Mouse (Mus musculus): ENCODE measurements around the gene Pxmp4.

Gene Pxmp4

DNA sequence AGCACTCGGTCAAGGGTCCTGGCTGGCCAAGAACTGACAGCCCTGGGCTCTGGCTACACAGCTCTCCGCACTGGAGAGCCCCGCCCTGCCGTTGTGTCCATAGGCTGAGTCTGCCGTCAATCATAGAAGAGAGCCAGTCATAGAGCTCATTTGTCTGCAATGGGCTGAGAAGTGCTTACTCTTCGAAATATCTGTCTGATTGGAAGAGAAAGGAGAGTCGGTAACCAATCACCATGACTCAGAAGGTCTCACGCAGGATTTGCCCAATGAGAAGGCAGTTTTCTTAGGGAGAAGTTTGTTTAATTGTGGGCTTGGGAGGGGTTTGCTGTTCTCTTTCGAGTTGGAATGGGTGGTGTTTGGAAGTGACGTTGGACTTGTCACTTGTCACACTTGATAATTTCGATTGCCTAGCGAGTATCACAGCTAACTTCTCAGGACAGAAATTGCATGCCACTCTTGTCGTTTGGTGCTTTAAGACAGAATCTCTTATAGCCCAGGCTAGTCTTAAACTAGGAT lies at the start of gene Pxmp4:
TSS of gene Pxmp4 (minus strand) at position 71 of the 516 bp plus-strand sequence.
- DNase-seq (ENCODE audit: low spot score) = peak; percentile 98

DNA sequence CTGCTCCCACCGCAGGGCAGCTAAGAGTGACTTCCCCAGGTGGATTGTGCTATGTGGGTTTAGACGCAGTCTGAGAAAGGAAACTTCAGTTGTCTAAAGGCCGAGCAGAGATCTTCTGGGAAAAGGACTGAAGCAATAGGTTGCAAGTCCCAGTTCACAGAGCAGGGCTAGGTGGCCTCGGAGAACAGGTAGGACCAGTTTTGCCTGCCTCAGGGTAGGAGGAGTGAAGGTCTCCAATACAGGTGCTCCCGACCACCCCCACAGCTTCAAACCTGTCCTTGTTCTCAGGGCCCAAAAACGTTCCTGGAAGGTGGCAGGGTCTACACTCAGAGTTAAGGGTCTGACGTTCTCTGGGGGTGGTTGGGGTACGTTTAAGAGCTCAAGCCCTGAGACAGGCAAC lies 47.9 kb upstream of the Pxmp4 start, which contains the start of gene Chmp4b:
TSS of gene Chmp4b (plus strand) at position 343 of the 400 bp plus-strand sequence.
- no peak for DNase-seq (ENCODE audit: low spot score)

DNA sequence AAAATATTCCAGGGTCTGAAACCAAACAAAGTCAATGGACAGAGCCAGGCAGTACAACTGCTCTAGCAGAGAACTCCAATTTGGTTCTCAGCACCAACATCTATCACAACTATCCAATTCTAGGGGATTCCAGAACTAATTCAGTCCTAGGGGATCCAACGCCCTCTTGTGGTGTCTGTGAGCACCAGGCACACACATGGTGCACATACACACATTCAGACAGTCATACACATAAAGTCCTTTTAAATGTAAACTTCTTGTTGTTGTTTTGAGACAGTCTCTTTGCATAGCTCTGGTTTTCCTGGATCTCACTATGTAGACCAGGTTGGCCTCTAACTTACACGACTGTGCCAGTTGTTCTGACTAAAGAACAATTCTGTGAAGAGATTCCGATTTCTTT lies 46.9 kb upstream of the Pxmp4 start:
- no peak for DNase-seq (ENCODE audit: low spot score)

DNA sequence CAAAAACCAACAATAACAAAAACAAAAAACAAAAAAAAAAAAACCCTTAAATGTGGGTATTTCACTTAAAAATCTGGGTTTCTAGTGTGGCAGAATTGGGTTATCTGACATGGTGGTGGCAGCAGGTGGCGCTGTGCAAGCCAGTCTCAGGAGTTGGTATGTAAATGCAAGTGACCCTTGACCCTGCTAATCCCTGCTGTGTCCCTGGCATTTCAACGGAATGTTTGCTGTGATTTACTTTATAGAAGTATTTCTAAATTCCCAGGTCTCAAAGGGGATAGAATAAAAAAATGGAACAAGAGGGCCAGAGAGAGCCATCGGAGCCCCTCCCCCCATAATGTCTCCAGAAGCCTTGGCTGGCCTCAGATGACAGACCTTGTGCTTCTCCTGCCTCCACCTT lies 44.6 kb upstream of the Pxmp4 start:
- DNase-seq (ENCODE audit: low spot score) = no peak

DNA sequence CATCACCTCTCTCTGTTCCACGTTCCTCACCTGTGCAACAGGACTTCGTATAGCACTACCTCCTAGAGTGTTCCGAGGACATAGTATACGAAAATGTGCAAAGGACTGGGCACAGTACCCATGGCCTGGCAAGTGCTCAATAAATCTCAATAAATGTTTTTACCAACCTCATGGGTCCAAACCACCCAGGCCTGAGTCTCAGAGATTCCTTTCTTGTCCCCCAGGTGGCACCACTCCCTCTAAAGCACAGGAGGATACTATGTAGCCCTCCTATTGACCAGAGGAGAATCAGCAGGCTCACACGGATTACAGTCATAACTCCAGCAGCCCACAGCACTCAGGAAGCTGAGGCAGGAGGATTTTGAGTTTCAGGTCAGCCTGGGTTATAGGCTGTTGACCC lies 43.1 kb upstream of the Pxmp4 start:
- peak; percentile 59 for DNase-seq (ENCODE audit: low spot score)

DNA sequence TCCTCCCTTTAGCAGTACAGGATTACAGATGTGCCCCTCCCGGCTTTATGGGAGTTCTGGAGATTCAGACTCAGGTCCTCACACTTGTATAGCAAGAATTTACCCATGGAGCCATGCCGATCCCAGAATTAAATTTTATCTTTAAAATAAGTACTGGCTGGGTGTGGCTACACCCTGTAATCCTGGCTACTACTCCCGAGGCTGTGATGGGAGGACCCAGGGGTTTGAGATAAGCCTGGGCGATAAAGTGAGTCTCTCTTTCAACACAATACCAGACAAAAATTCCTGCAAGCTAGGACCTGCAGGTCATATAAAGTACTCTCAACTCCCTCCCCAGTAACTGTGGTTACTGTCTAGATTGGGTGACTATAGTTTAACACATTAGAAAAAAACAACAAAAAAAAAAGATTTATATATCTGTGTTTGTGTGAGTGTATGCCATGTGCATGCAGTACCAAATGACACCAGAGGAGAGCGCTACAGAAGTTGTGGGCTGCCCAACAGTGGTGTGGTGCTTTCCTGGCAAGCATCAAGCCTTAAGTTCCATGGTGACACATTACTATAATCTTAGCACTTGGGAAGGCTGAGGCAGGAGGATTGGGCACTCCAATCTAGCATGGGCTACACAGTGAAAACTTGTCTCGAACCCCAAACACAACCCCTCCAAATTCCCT lies 39.3 kb upstream of the Pxmp4 start:
- no peak for DNase-seq (ENCODE audit: low spot score)

DNA sequence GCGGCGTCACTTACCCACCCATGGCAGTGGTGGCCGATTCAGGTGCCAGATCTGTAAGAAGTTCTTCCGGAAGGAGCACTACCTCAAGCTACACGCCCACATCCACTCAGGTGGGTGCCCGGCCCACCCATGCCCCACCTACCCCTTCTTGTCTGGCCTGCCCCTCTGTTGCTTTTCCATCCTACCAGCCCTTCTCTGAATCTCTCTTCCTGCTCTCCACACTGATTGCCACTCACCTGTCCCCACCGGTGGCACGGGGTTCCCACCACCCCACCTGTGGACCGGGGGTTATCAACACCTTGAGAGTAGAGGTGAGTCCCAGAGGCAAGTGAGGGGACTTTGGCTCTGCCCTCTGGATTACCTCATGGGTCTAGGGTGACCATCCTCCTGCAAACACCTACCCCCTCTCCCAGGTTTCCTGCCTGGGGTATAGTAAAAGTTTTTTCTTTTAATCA lies 38.5 kb upstream of the Pxmp4 start:
- DNase-seq (ENCODE audit: low spot score) = no peak

DNA sequence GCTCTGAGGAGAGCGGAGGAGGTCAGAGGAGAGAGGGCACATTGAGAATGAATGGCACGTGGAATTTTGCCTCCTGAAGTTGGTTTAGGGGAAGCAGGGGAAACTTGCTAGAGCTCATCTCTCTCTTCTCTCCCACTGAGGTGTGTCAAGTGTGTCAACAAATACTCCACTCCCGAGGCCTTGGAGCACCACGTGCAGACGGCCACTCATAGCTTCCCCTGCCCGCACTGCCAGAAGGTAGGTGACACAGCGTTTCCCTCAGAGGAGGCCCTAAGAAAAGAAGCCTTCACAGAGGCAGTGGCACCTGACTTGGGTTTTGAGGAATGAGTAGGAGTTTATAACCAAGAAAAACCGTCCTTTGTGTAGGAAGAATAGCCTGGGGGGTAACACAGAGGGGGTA lies 37.7 kb upstream of the Pxmp4 start:
- no peak for DNase-seq (ENCODE audit: low spot score)

DNA sequence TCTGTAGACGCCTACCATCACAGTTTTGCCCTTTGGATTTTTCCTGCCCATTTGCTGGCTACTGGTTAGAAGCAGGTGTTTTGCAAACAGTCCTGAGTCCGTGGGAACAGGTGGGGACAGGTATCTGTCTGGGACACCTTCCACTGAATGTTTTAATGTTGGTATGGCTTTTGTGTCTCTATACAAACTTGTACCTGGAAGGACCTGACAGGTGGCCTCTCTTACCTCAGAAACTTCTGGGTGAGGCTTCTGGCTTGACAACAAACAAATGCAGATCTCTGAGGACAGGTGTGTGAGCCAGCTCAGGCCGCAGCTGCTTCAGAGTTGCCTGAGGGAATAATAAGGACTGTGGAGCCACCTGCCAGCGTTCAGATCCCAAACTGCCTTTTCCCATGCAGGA lies 35.6 kb upstream of the Pxmp4 start:
- no peak for DNase-seq (ENCODE audit: low spot score)

DNA sequence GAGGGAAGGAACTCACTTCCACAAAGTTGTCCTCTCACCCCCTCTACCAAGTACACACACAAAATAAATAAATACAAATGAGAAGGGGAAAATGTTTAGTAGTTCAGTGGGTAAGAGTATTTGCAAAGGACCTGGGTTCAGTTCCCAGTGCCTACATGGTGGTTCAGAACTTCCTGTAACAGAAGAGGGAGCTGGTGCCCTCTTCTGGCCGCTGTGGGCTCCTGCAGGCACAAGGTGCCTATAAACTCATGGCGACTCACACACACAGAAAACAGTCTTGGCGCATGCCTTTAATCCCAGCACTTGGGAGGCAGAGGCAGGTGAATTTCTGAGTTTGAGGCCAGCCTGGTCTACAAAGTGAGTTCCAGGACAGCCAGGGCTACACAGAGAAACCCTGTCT lies 35.0 kb upstream of the Pxmp4 start:
- DNase-seq (ENCODE audit: low spot score) = no peak

DNA sequence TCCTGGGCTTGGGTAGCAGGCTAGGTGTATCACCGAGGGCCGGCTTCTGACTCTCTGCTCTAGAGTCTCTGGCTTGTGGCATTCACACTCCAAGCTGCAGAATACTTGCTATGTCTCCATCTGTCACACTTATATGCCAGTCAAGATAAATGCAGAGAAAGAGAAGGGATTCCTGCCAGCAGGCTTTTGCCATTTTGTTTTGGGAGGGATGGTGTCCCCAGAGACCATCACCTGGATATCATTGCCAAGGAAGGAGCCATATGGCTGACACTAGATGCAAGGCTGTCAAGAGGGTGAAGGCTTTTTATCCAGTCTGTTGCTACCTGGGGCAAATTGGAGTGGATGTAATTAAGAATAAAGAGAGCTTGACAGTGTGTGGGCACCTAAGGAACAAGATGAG lies 32.3 kb upstream of the Pxmp4 start:
- no peak for DNase-seq (ENCODE audit: low spot score)

DNA sequence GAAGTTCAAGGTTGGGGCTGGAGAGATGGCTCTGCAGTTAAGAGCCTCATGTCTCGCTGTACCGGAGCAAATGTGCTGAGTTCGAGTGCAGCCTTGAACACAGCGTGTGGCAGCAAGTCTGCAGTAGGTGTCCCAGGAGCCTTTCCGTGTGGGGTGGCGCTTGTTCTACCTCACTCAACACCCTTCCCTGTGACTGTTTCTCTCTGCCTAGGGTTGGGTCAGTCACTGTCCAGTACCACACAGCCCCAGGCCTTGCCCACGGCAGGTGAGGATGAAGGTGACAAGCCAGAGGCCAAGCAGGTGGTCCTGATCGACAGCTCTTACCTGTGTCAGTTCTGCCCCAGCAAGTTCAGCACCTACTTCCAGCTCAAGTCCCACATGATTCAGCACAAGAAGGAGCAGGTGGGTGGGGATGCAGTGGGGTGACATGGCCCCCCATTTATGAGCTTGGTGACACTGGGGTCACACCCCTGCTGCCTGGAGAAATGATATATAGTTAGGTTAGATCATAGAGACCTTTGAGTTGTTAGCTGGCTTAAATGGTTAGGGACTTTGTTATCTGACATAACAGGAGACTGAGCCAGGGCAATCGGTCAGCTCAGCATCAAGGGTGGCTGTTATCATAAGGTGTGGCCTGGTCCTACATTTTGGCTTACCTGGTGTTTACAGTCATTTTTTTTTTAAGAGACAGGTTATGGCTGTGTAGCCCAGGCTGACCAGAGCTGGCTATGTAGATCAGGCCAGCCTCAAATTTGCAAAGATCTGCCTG lies 30.6 kb upstream of the Pxmp4 start:
- DNase-seq (ENCODE audit: low spot score) = no peak

DNA sequence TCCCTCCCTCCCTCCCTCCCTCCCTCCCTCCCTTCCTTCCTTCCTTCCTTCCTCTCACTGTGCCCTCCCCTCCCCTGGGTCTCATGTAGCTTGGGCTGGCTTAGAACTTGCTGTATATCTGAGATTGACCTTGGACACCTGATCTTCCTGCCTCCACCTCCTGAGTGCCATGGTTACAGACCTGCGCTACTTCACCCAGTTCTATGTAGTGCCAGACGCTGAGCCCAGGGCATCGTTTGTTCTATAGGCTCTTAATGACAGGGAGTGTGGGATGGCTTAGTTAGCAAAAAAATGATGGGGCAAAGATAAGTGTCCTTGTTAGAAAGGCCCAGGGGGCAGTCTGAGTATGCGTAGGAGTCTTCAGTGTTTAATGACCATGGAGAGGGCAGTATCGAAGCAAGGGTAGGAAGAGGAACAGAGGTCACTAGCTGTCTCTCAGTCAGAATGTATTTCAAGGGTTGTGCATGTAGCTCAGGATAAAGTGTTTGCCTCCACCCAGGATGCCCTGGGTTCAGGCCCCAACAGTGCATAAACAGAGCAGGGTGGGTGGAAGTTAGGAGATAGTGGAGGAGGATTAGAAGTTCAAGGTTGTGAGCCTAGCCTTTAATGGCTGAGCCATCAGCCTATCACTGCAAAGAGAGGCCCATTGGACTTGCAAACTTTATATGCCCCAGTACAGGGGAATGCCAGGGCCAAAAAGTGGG lies 29.7 kb upstream of the Pxmp4 start:
- DNase-seq (ENCODE audit: low spot score) = no peak

DNA sequence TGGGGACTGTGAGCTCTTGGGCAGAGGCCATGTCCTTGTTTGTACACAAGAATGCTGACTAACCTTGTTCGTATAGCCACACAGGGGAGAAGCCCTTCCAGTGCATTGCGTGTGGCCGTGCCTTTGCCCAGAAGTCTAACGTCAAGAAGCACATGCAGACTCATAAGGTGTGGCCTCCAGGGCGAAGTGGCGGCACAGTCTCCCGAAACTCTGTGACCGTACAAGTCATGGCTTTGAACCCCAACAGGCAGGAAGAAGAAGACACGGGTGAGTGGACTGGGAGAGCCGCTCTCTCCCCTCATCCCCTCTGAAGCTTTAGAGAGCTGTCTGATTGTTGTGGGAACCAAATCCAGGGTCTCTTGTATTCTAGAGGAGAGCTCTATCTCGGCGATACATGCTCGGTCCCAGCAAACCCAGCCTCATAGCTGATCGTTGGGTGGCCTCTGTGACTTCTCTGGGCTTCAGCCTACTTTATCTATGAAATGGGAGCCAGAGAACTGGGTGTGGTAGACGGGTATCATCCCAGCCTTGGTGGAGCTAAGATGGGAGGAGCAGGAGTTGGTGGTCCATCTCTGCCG lies 28.8 kb upstream of the Pxmp4 start:
- no peak for DNase-seq (ENCODE audit: low spot score)

DNA sequence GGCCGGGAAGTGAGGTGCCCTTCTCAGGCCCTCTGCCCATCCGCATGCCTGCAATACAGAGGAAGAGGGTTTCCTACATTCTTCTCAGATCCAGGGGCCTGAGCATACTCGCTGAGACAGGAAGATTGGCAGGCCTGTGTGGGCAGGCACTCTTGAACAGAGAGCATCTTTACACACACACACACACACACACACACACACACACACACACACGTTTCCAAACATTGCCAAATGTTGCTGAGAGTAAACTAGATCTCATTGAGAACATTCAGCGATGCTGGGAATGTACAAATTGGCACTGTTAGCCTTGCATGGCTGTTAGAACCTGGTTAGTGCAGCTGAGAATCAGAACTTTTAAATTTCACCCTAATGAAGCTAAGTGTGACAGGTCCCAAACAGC lies 27.0 kb upstream of the Pxmp4 start:
- DNase-seq (ENCODE audit: low spot score) = no peak

DNA sequence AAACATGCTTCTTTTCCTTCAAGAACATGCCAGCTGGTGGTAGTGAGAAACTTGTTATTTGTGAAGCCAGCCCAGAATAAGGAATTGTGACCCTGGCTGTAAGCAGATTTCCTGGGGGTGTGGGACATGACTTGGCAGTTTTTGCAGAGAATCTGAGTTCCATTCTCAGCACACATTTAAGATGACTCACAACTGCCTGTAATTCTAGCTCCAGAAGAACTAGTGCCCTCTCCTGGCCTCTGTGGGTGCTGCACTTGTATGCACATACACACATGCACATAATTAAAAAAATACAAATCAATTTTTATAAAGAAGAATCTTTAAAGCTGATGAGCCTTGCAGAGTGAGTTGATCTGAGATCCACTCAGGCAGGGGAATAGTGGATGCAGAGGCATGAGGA lies 20.6 kb upstream of the Pxmp4 start:
- no peak for DNase-seq (ENCODE audit: low spot score)

DNA sequence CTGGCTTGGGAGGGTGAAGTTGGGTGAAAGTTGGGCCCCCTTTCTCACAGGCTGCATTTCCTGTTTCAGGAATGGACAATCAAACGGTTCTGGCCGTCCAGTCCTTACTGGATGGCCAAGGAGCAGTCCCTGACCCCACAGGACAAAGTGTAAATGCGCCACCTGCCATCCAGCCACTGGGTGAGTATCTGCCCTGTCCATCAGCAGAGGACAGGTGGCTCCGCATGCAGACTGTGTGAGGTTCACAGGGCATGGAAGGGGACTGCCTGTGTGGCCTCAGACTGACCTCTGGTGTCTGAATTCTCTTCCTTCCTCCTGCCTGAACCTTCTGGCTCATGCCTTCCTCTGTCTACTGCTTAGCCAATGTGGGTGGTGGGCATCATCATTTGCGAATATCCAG lies 18.2 kb upstream of the Pxmp4 start:
- no peak for DNase-seq (ENCODE audit: low spot score)

DNA sequence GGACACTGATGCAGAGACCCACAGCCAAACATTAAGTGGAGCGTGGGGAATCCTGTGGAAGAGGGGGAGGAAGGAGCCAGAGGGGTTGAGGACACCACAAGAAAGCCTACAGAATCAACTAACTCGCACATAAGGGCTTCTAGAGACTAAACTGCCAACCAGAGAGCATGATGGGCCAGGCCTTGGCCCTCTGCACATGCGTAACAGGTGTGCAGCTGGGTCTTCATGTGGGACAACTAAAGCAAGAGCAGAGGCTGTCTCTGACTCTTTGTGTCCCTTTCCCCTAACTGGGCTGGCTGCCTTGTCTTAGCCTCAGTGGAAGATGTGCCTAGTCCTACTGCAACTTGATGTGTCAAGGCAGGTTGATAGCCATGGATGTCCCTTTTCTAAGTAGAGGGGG lies 13.6 kb upstream of the Pxmp4 start:
- DNase-seq (ENCODE audit: low spot score) = no peak

DNA sequence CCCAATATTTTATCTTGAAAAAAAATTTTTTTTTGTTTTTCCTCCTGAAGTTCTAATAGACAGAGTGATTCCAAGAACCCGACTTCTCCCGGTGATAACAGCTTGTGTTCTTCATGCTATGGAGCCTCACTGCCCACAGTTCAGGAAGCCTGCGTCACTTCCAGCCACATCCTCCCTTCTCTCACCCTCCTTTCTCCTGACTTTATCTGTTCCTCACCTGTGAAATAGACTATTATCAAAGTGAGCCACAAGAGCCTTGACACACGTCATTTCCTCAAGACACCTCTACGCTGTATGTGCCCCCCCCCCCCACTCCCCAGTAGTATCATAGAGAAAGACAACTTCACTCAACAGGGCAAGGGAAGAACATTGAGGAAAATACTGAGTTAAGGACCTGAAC lies 12.2 kb upstream of the Pxmp4 start:
- DNase-seq (ENCODE audit: low spot score) = no peak

DNA sequence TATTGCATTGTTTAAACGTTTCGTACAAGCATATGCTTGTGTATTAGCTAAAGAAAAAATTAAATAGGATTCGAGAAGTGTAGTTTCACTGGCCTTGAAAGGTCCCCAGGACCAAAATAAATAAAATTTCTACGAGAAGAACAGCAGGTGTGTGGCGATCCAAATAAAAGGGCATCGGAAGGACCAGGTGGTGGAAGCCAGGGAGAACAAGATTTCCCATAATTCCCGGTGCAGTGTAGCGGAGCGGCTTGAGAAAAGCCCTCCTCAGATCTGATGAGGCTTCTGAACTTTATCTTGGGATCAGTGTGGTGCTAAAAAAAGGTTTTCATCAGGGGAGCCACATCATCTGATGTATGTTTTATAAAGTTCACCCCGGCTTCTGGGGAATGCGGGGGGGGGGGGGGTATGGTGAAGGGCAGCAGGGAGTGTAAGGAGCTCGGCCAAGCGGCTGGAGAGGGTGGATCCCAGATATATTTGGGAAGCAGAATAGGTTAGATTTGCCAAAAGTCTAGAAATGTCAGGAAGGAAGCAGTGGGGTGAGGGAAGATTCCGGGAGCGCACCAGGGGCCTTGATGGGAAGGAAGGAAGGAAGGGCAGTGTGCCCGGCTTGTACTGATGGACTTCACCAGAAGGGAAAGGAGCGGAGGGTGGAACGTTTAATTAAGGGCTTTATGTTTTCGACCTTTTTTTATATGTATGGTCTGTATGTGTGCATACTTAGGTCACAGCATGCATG lies 11.5 kb upstream of the Pxmp4 start:
- DNase-seq (ENCODE audit: low spot score) = no peak
